Mouse (Mus musculus): ENCODE results near the gene Plekho2. TPM values are rescaled to one million over a fixed set of nuclear protein-coding genes. Genes with fewer than 3 reads are reported as not detected.

The Plekho2 gene
- total RNA-seq, 2 experiments from 2014 or later, result 5.6 to 8.4 TPM

DNA sequence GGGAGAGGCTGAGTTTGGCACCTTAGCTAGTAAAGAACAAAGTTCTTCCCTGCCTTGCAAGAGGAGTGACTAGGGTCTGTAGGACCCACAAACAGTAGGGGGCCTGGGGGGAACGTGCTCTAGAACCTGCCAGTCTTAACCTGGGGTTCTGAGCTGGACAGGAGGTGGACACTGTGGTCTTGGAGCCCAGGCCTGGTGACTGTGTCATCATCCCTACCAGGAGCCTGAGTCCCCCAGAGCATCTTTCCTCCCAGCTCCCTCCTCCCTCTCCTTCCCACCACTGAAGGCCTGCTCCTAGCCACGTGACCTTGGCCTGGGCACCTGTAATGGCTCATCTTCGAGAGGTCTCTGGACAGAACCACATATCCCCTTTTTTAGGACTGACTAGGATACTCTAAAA is 45.7 kb downstream of the Plekho2 start:
- no peak for DNase-seq (ENCODE audit: low spot score in 2 of 2)

GRCm38 (mm10) chr9:65532986-65533385 is 46.9 kb downstream of the Plekho2 start:
- DNase-seq (ENCODE audit: low spot score in 2 of 2), result no peak

DNA sequence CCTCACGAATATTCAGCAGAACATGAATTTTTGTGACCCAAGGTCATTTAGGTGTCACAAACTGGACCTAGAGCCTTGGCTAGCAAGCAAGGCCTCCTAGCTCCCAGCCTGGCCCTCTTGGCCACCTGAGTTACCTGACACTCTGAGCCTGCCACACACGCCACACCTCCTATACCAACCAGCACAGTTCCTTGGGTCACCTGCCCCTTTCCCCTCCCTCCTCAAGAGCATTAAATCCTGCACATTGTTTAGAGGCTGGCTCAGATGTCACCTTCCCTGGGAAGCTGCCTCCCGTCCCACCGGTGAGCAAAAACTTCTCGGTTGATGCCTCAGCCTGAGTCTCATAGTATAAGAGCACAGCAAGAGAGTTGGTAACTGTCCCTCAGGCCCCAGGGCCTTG is 48.6 kb downstream of the Plekho2 start:
- DNase-seq (ENCODE audit: low spot score in 2 of 2), result no peak

DNA sequence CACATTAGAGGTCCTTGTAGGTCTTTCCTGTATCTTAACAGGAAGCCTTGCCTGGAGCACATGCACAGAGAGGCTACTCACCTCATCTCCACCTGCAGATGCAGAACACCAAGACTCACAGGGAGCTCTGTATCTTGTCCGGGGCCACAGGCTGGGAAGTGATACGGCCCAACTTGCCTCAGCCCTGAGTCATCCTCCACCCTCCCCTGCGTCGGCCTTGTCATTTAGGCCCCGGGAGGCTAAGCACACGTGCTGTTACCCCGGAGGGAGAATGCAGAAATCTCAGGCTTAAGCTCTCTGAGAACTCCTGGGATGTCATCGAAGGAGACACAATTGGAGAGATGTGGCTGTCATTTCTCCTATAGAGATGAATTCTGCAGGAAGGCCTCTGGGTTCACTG is 50.2 kb downstream of the Plekho2 start:
- no peak for DNase-seq (ENCODE audit: low spot score in 2 of 2)

GRCm38 (mm10) chr9:65528417-65529038 is 51.3 kb downstream of the Plekho2 start:
- no peak for DNase-seq (ENCODE audit: low spot score in 2 of 2)

DNA sequence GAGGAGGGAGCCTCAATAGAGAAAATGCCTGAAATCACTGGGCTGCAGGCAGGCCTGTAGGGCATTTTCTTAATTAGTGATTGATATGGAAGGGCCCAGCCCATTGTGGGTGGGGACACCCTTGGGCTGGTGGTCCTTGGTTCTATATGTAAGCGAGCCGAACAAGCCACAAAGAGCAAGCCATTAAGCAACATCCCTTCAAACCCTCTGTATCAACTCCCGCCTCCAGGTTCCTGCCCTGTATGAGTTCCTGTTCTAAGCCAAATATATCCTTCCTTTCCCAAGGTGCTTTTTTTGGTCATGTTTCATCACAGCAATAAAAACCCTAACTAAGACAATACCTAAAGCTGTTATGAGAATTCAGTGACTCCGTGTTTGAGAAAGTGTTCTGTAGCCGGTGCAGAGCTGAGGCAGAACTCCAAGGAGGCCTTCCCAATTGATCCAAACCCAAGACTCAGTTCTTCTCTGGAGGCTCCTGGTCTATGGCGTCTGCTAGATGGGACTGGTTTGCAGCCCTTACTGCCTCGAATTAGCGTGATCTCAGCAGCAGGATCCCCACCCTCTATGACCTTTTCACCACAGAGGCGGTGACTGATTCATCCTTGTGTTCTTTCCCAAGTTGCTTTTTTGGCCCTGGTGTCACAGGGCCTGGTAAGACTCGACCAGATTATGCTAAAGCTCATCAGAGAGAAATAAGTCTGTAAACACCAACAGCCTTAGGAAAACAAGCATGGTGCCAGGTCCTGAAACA is 54.2 kb downstream of the Plekho2 start:
- DNase-seq (ENCODE audit: low spot score in 2 of 2), result no peak

GRCm38 (mm10) chr9:65523611-65524364 is 56.1 kb downstream of the Plekho2 start:
- DNase-seq (ENCODE audit: low spot score in 2 of 2), result peak; percentile 84 to 89

DNA sequence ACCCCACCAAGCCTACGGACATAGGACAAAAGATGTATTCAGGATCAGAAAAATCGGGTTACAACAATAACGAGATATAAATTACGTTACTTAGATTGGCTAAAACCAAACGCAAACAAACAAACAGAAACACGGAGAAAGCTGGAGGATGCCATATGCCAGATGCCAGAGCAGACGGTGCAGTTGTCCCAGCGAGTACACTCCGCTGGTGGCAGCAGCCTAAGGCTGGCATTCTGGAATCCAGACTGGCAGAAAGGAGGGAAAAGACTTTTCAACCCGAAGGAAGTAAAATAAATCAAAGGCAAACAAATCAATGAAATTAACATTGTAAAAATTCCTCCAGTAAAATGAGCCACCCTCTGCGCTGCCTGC is 59.3 kb downstream of the Plekho2 start:
- DNase-seq (ENCODE audit: low spot score in 2 of 2), result peak; percentile 41 to 46

DNA sequence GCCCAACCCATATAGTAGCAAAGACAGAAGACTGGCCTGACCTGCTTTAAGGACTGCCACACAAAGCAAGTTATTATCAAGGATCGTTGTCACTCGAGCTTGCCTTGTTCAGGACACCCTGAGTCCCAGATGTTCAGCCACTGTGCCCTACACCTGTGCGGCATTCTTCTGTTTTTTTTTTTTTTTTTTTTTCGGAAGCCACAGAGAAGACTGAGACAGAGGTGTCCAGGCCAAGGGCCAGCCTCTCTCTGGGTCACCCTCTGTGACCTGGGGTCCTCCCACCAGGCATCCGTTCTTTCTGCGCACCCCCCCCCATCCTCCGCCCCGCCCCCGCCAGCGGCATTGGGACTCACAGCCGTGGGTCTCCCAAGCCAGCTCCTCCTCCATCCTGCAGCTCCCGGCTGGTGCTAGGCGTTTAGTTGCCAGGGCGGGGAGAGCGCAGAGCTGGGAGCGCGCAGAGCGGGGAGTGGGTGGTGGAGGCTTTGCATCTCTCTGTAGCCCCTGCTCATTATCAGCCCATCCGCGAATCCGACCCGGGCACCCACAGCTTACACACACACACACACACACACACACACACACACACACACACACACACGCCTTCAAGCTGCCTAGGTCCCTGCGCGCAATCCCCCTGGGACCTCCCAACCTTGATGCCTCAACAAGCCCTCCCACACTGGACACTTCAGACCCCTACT is 59.9 kb downstream of the Plekho2 start, which contains the start of gene Ankdd1a:
TSS of gene Ankdd1a (minus strand) at position 387 of the 698 bp plus-strand sequence.
- DNase-seq (ENCODE audit: low spot score in 2 of 2), result peak; percentile 62 to 75

DNA sequence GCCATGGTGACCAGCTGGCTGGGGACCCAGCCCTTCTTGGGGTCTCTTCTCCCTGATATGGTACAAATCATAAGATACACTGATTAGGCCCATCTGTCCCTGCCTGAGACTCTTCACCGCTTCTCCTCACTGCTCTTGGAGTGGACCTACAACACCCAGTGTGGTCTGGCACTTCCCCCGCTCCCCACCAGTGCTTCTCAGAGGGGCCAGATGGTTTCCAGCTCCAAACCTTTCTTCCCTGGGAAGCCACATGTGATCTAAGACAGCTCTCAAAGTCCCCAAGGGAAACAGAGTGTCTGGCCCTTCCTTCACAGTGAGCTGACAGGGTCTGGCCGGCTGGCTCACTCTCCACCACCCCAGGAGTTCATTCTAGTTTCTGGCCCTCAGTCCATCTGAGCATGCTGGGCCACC is 65.0 kb downstream of the Plekho2 start:
- no peak for DNase-seq (ENCODE audit: low spot score in 2 of 2)

DNA sequence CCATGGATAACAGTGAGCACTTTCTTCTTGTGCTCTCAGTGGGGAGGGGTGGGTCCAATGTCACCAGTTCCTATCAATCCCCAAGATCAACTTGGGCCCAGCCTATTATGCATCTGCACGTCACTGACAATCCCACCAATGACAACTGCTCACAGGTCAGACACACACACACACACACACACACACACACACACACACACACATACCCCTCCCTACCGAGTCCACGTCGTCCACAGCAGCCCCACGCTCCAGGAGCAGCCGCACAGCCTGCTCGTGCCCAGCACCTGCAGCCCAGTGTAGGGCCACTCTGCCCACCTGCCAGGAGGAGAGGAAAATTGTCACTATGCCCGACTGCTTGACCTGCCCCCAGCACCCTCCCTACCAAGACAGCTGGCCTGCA is 65.4 kb downstream of the Plekho2 start:
- no peak for DNase-seq (ENCODE audit: low spot score in 2 of 2)

GRCm38 (mm10) chr9:65512520-65512919 is 67.3 kb downstream of the Plekho2 start:
- no peak for DNase-seq (ENCODE audit: low spot score in 2 of 2)

DNA sequence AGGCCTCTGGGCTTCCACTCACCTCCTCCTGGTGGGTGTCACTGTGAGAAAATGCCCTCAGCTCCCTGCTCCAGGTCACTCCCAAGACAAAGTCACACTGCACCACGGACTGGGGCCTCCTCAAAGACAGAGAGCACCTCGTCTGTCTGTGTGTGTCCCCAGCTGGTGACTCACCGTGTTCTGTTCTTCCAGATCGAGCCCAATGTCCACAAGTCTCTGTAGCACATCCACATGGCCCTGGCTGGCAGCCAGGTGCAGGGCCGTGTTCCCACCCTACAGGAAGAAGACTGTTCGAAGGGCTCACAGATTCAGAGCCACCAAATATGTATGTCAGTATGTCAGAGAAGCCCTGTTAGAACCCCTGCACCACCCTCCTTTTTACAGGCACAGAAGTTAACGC is 71.4 kb downstream of the Plekho2 start:
- DNase-seq (ENCODE audit: low spot score in 2 of 2), result no peak

DNA sequence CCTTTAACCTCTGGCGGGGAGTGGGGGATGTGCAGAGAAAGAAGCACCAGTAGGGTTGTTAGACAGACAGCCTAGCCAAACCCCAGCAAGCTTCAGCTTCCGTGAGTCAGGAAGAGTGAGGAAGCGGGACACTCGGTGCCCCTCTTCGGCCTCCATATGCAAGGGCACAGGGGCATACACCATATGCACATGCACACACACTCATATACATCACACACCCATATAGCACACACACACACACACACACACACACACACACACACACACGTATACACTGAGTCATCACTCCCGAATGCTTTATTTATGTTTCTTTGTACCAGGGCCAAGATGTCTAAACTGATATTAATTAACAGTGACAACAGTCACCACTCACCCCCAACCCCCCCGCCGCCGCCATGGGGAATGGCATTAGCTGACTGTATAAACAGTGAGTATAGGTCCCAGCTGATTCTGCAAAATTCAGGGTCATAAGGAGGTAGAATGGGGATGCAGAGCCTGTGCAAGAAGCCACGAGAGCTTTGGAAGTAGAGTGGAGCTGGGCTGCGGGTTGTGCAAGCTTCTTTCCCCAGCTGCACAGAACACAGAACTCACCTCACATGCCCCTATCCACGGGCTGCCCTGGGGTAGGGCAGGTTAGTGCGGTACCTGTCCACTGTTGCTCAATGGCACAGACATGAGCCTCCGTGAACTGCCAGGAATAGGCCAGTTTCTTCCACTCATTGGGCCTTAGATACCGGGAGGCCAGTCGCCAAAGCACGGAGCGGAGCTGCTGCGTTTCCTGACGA is 76.9 kb downstream of the Plekho2 start:
- no peak for DNase-seq (ENCODE audit: low spot score in 2 of 2)

Other genes starting within 250 kb of the Plekho2 start
- 10 to 100 TPM; 23.2 to 25.4 TPM for gene Pdcd7, start 233.9 kb downstream of the Plekho2 start, total RNA-seq (2021)
- gene Ubap1l, start 219.0 kb downstream of the Plekho2 start, total RNA-seq (2021), result 1 to 10 TPM; 4.6 to 5.3 TPM
- under 1 TPM; 0.13 to 0.43 TPM for gene Kbtbd13, start 188.4 kb downstream of the Plekho2 start, total RNA-seq (2021)
- 1 to 10 TPM; 4.1 to 5.3 TPM for gene Rasl12, start 181.5 kb downstream of the Plekho2 start, total RNA-seq (2021)
- not detected for gene Slc51b, start 157.1 kb downstream of the Plekho2 start, total RNA-seq (2021)
- gene Mtfmt, start 144.3 kb downstream of the Plekho2 start, total RNA-seq (2021), result 10 to 100 TPM; 19.3 to 21.3 TPM
- gene Spg21, start 119.1 kb downstream of the Plekho2 start, total RNA-seq (2021), result 10 to 100 TPM; 27.2 to 34.5 TPM
- gene Ankdd1a, start 59.8 kb downstream of the Plekho2 start, total RNA-seq (2021), result 1 to 10 TPM; 1.5 to 2.0 TPM
- gene Pif1, start 7.1 kb upstream of the Plekho2 start, total RNA-seq (2021), result 1 to 10 TPM; 1.1 to 1.4 TPM
- 1 to 10 TPM; 1.9 to 2.4 TPM for gene Rbpms2, start 49.6 kb upstream of the Plekho2 start, total RNA-seq (2021)
- gene Oaz2, start 88.0 kb upstream of the Plekho2 start, total RNA-seq (2021), result 100 to 1,000 TPM; 202 to 214 TPM
- 10 to 100 TPM; 49.1 to 51.0 TPM for gene Zfp609, start 247.5 kb upstream of the Plekho2 start, total RNA-seq (2021)

All from layer of hippocampus, postnatal 10 days (tissue).